Mouse (Mus musculus): ENCODE results near the gene Trhr2.
A peak's percentile ranks its signal among the peaks of the same experiment; 100 is the strongest.

Trhr2 gene

DNA sequence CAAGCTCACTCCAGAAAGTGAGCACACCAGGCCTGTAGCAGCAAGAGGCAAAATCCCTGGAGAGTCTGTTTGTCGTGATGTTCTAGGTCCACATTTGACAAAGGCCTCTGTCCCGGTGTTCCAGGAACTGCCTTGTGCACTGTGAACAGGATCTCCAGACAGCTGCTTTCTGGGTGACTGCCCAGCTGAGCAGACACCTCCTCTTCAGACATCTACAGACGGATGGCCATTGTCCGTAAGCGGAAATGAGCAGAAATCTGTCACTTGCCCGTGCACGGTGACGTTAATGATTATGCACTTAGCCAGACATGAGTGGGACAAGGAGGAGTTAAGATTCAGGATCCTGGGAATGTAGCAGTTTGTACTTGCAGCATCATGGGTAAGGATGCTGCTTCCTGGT is 6.4 kb downstream of the Trhr2 start:
- DNase-seq (ENCODE audit: low spot score), result no peak

DNA sequence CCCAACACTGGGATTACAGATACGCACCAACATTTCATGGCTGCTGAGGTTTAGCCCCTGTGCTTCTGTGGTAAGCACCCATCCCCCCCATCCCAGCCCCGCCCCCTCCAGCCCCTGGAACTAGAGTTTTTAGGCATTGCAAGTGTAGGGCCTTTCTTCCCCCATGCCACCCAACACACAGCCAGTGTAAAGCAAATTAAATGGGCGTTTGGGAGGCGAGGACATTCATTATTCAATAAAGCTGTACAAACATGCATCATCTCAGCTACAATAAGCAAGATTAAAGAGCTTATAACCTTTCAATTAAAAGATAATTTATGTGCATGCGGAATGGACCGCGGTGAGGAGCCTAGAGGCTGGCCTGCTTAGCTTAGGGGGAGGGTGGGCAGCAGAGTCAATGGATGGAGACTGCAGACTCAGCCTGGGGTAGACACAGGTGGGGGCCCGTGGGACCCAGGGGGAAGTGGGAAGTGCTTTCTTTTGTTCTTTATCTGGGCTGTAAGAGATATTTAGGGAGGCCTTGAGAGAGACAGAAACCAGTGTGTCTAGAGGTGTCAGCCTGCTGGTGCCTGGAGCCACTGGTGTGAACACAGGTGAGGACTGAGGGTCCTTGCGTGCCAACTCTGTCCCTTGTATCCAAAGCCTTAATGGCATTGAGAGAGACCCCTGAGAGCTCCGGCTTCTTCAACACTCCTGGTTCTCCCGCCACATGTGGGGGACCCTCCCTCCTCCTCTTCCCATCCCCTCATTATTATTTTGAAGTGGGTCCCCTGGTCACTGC is 10.0 kb downstream of the Trhr2 start:
- DNase-seq (ENCODE audit: low spot score), result no peak

DNA sequence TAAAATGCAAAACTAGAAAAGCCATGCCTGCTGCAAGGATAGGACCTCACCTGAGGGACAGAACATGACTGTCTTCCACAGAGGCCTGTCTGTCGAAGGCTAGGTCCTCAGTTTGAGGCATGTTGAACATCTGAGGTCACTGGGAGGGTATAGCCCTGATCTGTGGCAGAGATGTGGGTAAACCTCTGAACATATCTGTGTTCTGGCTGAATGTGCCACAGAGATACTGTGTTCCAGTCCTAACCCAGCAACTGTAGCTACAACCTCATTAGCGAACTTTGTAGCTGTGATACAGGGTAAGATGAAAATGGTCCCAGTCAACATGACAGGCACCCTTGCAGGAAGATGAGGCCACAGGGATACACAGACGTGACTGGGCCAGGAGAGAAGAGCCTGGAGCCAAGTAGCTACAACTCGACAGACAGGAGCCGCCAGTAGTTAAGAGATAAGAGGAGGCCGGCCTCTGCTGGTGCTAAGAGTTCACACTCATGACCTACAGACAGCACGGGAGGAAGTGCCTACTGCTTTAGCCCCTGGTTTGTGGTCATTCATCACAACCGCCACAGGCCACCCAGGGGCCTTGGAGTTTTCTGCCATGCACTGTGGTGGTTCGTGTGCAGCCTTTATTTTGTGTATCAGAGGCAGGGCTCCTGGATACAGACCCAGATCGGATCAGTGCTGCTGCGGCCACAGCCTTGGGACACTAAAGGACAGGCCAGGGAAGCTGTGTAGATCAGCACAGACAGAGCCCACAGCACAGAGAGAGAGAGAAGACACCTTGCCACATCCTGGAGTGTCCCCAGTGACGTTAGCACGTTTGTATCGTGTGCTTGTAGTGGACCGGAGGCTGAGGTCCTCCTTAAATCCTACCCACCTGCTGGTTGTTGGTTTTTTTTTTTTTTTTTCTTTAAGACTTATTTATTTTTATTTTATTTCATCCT is 10.9 kb downstream of the Trhr2 start:
- DNase-seq (ENCODE audit: low spot score), result no peak

DNA sequence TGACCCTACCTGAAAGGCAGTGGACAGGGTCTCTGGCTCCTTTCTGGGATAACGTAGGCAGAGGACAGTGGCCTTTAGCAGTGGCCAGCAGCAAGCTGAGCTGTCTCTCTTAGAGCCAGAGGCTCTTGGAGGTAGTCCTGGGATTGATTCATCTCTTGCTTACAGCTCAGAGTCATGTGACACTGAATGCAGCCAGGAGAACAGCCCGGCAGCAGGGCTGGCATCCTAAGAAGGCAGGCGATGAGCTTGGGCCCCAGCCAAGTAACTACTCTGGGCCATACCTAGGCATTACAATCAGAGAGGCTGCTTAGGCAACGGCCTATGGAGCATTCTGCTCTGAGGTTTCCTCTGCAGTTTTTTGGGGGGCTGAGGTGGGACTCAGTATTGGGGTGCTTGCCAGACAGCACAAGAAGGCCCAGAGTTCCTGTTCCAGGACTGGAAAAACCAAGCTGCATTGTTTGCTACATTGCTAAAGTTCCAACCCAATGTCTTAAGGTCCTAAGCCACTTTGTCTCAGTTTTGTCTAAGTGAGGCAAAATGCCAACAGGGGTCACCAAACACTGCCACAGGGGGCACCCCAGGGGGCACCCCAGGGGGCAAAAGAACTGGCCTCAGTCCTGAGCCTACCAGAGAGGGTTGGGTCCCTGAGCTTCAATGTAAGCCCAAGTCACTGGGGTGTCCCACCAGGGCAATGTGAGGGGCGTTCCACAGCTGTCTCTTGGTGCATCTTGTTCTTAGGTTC is 12.6 kb downstream of the Trhr2 start:
- DNase-seq (ENCODE audit: low spot score), result no peak

DNA sequence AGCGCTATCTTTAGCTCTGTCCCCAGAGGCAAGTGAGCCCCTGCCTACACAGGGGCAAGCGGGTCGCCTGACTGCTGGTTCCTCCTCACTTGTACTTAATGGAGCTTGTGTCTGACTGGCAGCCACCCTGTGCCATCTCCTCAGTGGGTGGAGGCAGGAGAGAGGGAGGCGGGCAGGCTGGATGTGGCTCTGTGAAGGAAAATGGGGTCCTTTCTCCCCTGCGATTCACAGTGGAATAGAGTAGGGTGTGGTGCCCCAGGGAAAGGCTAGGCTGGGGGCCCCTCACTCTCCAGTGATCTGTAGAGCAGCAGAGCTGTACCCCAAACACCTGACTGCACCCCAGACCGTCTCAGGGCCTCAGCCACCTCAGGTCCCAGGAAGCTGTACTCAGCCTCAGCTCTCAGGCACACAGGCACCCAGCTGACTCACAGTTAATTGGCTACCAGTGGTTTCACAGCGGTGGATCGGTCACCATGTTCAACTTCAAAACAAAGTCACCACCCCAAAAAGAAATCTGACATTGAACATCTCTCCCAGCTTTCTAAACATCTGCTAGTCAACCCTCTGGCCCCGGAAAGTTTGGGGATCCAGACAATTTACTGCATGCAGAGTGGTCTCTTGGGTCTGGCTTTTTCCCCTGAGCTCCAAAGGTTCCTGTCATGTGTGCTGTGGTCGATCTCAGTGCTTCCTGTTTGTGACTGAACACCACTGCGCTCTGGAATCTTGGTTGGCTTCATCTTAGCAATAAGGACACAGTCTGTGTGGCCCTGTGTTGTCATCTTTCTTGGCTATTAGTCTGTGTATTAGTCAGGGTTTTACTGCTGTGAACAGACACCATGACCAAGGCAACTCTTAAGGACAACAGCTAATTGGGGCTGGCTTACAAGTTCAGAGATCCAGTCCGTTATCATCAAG is 15.1 kb downstream of the Trhr2 start:
- no peak for DNase-seq (ENCODE audit: low spot score)

DNA sequence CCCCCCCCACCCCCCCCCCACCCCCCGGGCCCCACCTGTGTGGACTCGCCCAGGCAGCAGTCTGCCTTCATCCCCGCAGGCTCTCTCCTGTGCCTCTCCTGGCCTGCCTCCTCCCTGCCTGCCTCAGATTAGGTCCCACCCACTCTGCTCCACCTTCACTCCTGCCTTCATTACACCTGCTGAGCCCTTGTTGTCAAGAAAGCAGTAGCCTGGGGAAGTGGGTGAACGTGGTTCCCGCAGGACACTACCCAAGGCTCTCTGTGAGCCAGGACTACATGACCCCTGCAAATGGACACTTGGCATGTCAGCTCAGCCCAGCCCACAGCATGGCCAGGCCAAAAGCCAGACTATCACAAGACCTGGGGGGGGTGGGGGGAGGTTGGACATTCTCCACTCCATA is 16.3 kb downstream of the Trhr2 start:
- DNase-seq (ENCODE audit: low spot score), result no peak

DNA sequence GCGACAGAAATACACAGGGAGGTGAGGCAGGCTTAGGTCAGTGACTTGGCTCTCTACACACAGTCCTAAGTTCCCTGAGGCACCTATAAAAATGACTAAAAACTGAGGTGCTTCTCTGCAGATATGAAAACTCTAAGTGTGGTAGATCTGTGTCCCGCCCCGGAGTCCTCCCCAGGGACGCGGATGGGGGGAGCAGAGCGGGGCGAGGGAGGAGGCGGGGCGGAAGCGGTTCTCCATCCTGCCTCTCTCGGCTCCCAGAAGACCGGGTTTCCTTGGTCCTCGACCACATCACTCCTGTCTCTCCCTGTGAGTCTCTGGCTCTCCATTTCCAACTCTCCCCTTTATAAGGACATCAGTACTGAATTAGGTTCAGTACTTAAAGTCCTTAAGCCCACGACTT is 16.8 kb downstream of the Trhr2 start:
- DNase-seq (ENCODE audit: low spot score), result no peak

DNA sequence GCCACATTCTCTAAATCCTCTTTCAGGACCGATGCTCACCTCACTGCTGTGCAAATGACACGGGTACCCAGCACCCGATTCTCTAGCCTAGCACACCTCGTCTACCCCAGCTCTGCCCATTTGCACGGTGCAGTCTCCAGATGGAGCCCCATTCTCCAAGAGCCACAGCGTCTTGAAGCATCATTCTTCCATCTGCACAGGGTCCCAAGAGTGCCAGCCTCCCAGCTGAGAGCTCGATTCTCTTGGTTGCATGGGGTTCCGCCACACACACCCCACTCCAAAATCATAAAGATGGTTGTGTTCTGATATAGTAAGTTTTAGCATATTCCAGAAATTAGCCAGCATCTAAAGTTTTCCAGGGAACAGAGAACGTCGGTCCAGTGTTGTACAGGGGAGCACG is 17.2 kb downstream of the Trhr2 start:
- no peak for DNase-seq (ENCODE audit: low spot score)

DNA sequence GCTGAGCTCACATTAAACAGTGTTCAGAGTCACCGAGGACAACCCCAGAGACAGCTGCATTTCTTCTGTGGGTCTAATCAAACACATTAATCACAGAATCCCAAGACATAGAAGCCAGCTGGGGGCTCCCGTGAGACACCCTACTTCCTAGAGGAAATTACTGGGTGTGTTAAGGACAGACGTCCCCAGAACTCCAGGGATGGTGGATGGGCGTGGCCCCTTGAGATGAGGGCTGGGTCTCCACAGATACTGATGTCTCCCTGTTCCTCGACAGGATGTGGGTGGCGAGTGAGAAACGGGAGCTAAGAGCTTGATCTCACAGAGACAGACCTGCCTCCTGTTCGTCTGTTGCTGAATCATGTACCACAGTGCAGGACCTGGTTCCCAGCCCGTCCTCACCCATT is 17.7 kb downstream of the Trhr2 start:
- DNase-seq (ENCODE audit: low spot score), result no peak

DNA sequence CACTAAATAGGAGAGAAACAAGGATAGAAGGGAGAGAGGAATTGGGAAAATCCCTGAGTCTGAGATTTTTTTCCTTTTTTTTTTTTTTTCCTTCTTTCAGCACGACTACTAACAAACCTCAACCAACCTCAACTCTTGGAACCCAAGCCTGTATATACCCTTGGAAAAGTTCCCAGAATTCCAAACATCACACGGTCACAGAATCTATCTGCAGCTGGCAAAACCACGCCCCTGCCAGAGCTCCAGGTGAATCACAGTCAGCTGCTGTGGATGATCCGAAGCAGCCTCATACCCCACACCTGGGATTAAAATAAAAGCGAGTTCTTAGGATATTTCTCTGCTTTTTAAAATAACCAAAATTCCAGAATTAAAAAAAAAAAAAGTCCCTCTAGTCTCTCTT is 18.2 kb downstream of the Trhr2 start:
- no peak for DNase-seq (ENCODE audit: low spot score)

DNA sequence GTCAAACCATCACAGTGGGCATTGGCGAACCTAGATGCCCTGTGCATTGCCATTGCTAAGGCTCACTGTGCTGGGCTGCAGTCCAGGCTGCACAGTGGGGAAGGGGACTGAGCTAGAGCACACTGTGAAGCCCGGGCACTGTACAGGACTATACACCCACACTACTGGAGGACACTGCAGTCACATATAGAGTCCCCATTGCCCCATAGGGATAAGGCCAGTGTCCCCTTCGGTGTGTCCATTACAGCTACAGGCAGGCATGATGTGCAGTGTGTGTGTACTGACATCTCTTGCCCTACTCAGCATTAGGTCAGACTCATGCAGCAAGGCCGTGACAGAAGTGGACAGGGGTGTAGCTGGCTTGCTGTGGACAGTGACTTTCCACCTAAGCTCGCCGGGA is 18.8 kb downstream of the Trhr2 start:
- DNase-seq (ENCODE audit: low spot score), result no peak

DNA sequence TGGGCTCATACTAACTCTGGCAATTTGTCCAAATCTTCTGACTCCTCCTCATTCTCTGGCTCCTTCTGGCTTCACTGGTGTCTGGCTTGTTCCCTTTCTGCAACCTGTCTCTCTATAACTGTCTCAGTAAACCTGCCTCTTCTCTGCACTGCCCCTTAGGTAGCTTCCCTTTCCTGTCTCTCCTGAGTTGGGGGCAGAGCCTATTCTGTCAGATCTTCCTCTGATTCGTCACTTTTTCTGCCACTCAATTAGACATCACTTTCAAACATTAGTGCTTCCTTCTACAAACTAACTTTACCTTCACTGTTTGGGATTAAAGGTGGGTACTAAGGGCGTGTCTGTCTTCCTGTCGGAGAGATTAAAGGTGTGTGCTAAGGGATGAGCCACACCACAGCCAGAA is 19.8 kb downstream of the Trhr2 start:
- no peak for DNase-seq (ENCODE audit: low spot score)

DNA sequence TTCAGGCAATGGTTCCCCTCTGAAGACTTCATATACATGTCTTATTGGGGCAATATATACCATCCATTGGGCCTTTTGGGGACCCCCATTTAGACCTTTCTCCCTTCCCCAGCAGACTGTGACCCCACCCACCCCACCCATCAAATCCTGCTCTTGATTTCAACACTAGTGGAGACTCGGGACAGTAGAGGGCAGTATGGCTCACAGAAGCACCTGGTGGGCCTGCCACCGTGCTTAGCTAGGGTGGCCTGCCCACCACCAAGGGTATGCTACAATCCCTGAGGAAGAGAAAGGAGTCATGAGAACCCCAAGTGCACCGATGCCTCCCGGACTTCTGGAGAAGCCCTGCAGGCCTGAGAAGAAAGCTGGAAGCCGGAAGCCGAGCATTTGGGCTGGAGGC is 21.7 kb downstream of the Trhr2 start:
- no peak for DNase-seq (ENCODE audit: low spot score)

DNA sequence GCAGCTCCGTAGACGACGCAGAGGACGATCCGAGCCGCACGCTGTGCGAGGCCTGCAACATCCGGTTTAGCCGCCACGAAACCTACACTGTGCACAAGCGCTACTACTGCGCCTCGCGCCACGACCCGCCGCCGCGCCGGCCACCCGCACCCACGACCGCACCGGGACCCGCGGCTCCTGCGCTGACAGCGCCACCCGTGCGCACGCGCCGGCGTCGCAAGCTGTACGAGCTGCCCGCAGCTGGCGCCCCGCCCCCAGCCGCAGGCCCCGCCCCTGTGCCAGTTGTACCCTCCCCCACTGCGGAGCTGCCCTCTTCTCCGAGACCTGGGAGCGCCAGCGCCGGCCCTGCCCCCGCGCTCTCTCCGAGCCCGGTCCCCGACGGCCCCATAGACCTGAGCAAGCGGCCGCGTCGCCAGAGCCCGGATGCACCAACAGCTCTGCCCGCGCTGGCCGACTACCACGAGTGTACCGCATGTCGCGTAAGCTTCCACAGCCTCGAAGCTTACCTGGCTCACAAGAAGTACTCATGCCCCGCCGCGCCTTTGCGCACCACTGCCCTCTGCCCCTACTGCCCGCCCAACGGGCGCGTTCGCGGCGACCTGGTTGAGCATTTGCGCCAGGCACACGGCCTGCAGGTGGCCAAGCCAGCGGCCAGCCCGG is 24.2 kb downstream of the Trhr2 start:
- DNase-seq (ENCODE audit: low spot score), result no peak

DNA sequence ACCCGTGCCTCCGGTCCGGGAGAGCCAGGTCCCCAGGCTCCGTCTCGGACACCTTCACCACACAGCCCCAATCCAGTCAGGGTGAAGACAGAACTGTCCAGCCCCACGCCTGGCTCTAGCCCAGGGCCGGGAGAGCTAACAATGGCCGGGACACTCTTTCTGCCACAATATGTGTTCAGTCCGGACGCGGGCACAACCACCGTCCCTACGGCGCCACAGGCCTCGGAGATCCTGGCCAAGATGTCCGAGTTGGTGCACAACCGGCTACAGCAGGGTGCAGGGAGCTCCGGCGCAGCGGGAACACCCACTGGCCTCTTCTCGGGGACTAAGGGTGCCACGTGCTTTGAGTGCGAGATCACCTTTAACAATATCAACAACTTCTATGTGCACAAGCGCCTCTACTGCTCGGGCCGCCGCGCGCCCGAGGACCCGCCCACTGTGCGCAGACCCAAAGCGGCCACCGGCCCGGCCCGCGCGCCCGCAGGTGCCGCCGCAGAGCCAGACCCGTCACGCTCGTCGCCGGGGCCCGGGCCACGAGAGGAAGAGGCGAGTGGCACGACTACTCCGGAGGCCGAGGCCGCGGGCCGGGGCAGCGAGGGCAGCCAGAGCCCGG is 24.8 kb downstream of the Trhr2 start:
- DNase-seq (ENCODE audit: low spot score), result no peak

DNA sequence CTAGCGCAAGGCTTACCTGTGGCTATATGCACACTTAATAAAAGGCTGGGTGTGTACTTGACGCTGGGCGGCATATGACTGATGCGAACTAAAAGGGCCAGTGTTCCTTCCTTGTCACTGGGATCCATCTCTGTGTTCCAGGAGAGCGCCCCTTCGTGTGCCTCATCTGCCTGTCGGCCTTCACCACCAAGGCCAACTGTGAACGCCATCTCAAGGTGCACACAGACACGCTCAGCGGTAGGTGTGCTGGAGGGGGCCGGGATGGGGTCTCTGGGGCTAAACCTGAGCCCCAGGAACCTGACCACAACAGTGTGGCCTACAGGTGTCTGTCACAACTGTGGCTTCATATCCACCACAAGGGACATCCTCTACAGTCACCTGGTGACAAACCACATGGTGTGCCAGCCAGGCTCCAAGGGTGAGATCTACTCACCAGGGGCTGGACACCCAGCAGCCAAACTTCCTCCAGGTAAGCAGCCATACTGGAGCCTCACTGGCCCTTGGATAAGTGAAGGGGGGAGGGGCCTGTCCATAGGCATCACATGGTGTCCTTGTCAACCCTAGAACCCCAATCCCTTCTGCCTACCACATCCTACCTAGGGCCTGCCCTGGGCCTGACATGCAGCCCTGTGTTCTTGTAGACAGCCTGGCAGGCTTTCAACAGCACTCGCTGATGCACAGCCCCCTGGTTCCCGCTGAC is 25.6 kb downstream of the Trhr2 start:
- no peak for DNase-seq (ENCODE audit: low spot score)

DNA sequence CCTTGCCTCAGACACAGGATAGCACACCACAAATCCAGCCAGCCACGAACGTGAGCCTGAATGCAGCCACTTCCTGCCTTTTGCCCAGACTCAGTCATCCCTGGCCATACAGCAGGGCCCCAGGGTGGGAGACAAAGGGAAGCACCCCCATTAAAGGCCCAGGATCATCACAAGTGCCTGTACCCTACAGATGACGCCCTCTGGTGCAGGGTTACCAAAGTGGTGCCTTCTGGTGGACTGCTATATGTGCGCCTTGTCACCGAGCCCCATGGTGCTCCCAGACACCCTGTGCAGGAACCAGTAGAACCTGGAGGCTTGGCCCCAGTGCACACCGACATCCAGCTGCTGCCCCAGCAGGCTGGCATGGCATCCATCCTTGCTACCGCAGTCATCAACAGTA is 27.0 kb downstream of the Trhr2 start:
- DNase-seq (ENCODE audit: low spot score), result no peak

DNA sequence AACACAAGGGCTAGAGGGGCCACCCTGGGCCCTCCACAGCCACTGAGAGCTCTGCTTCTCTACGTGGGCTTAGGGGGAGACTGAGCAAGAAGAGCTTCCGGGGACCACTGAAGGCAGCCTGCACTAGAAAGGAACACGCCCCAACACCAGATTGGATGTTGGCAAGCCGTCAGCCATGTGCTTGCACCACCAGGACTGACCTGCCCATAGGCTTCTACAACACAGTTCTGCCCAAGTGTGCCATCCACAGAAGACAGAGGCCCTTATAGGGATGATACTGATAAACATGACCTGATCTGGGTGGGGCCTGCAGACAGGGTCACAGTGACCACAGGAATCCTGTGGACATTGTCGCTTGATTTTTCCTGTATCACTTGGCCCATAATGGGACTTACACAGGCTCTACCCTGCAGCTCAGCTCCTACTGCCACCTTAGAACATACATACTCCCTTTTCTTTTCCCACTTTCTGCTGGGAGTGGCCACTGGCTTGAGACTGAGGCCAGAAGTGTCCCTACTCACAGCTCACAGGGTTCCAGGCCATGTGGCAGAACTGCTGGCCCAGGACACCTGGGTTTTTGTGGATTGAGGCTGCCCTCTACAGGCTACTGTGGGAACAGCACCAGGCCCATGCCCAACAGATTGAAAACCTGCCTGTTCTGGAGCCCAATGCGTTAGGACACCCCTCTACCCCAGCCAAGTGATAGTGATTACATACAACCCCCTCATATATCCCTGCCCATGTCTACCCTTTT is 27.6 kb downstream of the Trhr2 start:
- peak; percentile 83 for DNase-seq (ENCODE audit: low spot score)

DNA sequence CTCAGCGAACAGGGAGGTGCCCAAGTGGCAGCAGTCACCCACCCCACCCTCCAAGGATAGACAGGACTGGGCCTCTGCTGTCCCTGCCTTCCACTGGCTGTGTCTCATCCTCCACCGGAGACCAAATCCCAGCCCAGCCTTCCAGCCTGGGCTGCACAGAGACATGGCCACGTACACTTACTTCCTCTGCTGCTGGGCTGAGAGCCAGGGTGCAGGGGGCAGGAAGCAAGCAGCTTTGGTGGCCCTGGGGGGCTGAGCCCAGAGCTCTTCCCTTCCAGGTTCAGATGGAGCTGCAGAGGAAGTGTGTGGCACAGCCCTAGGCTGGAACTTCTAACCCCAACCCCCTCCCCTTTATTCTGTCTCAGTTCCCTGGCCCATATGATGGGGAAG is 29.4 kb downstream of the Trhr2 start:
- no peak for DNase-seq (ENCODE audit: low spot score)
